Mouse (Mus musculus): ENCODE results near the gene Tmem60.
A peak's percentile ranks its signal among the peaks of the same experiment; 100 is the strongest.

Tmem60 gene

GRCm38 (mm10) chr5:20906191-20906590, 24.2 kb downstream of the Tmem60 start:
- no peak for DNase-seq (ENCODE audit: low spot score in 2 of 2)

- peak in 1 of 2 experiments; percentile 35 for DNase-seq (ENCODE audit: low spot score in 2 of 2)
Measured at GRCm38 (mm10) chr5:20911741-20912140, 29.8 kb downstream of the Tmem60 start.

GRCm38 (mm10) chr5:20913372-20914275, 31.6 kb downstream of the Tmem60 start:
- peak; percentile 32 to 74 for DNase-seq (ENCODE audit: low spot score in 2 of 2)

DNA sequence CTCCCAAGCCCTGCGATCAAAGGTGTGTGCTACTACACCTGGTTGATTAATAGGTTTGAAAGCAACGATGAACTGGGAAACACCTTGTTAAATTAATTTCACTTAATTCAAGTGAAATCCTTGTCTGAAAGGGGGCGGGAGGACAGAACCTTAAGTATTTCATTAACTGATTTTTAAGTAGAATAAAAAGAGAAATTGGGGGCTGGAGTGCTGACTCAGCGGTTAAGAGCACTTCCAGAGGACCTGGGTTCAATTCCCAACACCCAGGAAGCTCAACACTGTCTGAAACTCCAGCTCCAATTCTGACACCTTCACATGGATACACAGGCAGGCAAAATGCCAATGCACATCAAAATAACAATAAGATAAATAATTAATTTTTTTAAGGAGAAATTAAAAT, 37.0 kb downstream of the Tmem60 start:
- no peak for DNase-seq (ENCODE audit: low spot score in 2 of 2)

DNA sequence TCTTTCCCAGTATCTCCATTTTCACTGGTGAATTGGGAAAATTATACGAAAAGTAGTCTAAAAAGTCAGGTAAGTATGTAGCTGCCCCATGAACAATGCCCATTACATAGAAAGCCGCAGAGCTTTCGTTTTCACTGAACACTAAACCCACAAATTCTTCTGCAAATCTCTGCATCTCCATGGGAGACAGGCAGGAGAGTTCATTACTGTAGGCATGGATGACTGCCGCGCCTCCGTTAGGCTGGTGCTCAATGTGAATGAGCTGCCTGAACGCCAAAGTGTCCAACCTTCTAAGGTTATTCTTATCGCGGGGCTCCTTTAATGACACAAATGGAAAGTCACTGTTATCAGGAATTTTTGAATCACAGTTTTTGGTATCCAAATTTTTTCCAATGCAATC, 37.6 kb downstream of the Tmem60 start:
- DNase-seq (ENCODE audit: low spot score in 2 of 2): no peak

GRCm38 (mm10) chr5:20924608-20925007, 42.6 kb downstream of the Tmem60 start:
- DNase-seq (ENCODE audit: low spot score in 2 of 2): no peak

DNA sequence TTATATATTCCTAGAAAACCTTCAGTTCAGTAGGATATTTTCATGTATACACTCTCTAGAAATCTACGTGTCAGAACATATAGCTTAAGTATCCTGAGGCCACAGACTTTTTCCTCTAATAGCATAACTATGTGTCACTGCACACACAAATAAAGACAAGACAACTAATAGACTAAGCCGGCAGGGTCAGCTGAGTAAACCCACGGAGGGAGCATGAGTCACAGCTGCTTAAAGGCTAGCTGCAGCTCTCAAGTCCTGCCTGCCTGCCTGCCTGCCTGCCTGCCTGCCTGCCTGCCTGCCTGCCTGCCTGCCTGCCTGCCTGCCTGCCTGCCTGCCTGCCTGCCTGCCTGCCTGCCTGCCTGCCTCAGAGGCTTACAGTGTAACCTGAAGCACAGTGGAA, 43.5 kb downstream of the Tmem60 start:
- DNase-seq (ENCODE audit: low spot score in 2 of 2): no peak

- no peak for DNase-seq (ENCODE audit: low spot score in 2 of 2)
Measured at GRCm38 (mm10) chr5:20929669-20930151, 47.7 kb downstream of the Tmem60 start.

GRCm38 (mm10) chr5:20930430-20930829, 48.4 kb downstream of the Tmem60 start:
- DNase-seq (ENCODE audit: low spot score in 2 of 2): no peak

GRCm38 (mm10) chr5:20931300-20931699, 49.3 kb downstream of the Tmem60 start:
- DNase-seq (ENCODE audit: low spot score in 2 of 2): no peak

GRCm38 (mm10) chr5:20932585-20932984, 50.6 kb downstream of the Tmem60 start:
- DNase-seq (ENCODE audit: low spot score in 2 of 2): no peak

- no peak for DNase-seq (ENCODE audit: low spot score in 2 of 2)
Measured at GRCm38 (mm10) chr5:20935934-20936333, 53.9 kb downstream of the Tmem60 start.

All from thymus, postnatal 10 days (tissue).